Mouse (Mus musculus): ENCODE data around the gene Rsrp1.

DNA sequence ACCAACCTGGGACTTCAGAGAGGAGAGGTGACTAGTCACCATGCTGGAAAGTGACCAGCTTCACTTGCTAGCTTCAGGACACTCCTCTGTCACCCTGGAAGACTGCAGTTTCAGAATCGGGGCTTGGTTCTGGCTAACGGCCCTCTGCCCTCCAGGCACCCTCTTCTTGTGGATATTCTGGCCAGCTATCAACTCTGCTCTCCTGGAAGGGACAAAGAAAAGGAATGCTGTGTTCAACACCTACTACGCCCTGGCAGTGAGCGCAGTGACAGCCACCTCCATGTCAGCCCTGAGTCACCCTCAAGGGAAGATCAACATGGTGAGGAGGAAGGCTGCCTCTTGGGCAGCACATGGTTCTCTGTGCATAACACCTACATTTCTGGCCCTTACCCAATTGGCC, 39.0 kb upstream of the Rsrp1 start:
- no peak for TF ChIP-seq CTCF (IDR thresholded peaks at IDR 0.05; ENCODE audit: control insufficient read depth, insufficient read depth, low read length)
- TF ChIP-seq POLR2A (IDR thresholded peaks at IDR 0.05; ENCODE audit: borderline replicate concordance, control insufficient read depth, low read depth, low read length), result no peak
